ENCODE assay signal across 46 mouse cellular contexts in the genomic region with DNA sequence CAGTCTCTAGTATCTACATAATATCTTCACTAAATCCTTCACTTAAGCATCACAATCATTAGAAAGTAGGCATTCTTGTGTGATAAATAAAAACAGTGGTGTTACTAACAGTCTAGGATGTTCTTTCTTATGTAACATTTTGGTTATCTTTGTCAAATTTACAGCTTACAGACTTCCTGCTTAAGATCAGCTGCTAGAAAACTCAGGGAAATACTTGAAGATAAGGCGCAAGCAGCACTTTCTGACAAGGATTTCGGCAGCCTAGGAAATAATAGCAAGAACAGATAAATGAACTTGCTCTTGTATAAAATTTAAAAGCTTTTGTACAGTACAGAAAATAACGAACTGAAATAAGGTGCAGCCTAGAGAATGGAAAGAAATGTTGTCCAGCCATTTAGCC. TPM values are rescaled to one million over a fixed set of nuclear protein-coding genes. Genes with fewer than 3 reads are reported as not detected.
"Had no signal": no experiment of that assay in that cellular context is flagged by ENCODE, and none has a peak within 500 bp of the region (broad histone marks: within the 10 kb centered on the region; RNA-seq: fewer than 3 reads in every experiment).

No protein-coding gene starts in this region.

- H3K27ac ChIP-seq: heart, embryonic 13.5 days; heart, embryonic 15.5 days; hindbrain, embryonic 10.5 days; hindbrain, embryonic 12.5 days; hindbrain, embryonic 13.5 days; hindbrain, embryonic 14.5 days; hindbrain, embryonic 15.5 days; hindbrain, postnatal 0 days; intestine, embryonic 15.5 days; kidney, embryonic 15.5 days; kidney, postnatal 0 days; layer of hippocampus, adult 2 months; left cerebral cortex, adult 2 months had no signal

- H3K9me3 ChIP-seq: heart, embryonic 12.5 days; heart, embryonic 13.5 days; heart, embryonic 15.5 days; hindbrain, embryonic 10.5 days; hindbrain, embryonic 12.5 days; hindbrain, embryonic 13.5 days; hindbrain, embryonic 15.5 days; intestine, embryonic 15.5 days; kidney, embryonic 15.5 days had no signal

- H3K36me3 ChIP-seq: heart, embryonic 12.5 days; heart, embryonic 13.5 days; heart, embryonic 15.5 days; hindbrain, embryonic 10.5 days; hindbrain, embryonic 12.5 days; hindbrain, embryonic 13.5 days; hindbrain, embryonic 15.5 days; intestine, embryonic 15.5 days; kidney, embryonic 15.5 days had no signal

- DNase-seq: heart, postnatal 10 days; heart, postnatal 14 days; heart, postnatal 36 days; heart, postnatal 4 days; kidney, adult 11 months; kidney, adult 18-20 months; kidney, adult 2 months; kidney, adult 8-10 months; kidney, adult 9 months; kidney, postnatal 10 days; kidney, postnatal 14 days; kidney, postnatal 25 days; kidney, postnatal 36 days; kidney, postnatal 4 days; layer of hippocampus, adult 9-11 months; layer of hippocampus, postnatal 36 days had no signal

- H3K4me1 ChIP-seq: heart, embryonic 15.5 days; hindbrain, embryonic 10.5 days; hindbrain, embryonic 12.5 days; hindbrain, embryonic 13.5 days; hindbrain, embryonic 15.5 days; intestine, embryonic 15.5 days; kidney, embryonic 15.5 days had no signal

- ATAC-seq: hindbrain, embryonic 16.5 days; hindbrain, postnatal 0 days; inflammation-experienced regulatory T-cells, adult 6 months; intestine, embryonic 15.5 days; intestine, embryonic 16.5 days; intestine, postnatal 0 days had no signal

- H3K9ac ChIP-seq: heart, embryonic 12.5 days; heart, embryonic 13.5 days; heart, embryonic 15.5 days; hindbrain, embryonic 12.5 days; hindbrain, embryonic 13.5 days; hindbrain, embryonic 14.5 days; hindbrain, embryonic 15.5 days; intestine, embryonic 15.5 days; kidney, embryonic 15.5 days had no signal

- H3K4me3 ChIP-seq: heart, embryonic 12.5 days; heart, embryonic 13.5 days; heart, embryonic 15.5 days; hindbrain, embryonic 10.5 days; hindbrain, embryonic 12.5 days; hindbrain, embryonic 13.5 days; hindbrain, embryonic 15.5 days; intestine, embryonic 15.5 days; kidney, embryonic 15.5 days; layer of hippocampus, adult 2 months; left cerebral cortex, adult 2 months had no signal

- H3K27me3 ChIP-seq: intestine, embryonic 15.5 days had no signal

RNA-seq across cellular contexts. Expression of a gene that starts 25.9 kb away (rescaled TPM):
- total RNA-seq: heart, postnatal 10 days; heart, postnatal 14 days; heart, postnatal 25 days; heart, postnatal 36 days; heart, postnatal 4 days; hematopoietic stem cell, adult 5-6 weeks; layer of hippocampus, adult 18-20 months; layer of hippocampus, adult 2 months; layer of hippocampus, adult 8-10 months; layer of hippocampus, postnatal 14 days; layer of hippocampus, postnatal 25 days; layer of hippocampus, postnatal 36 days; left cerebral cortex, adult 18-20 months; left cerebral cortex, adult 2 months; left cerebral cortex, adult 8-10 months had no signal
- polyA plus RNA-seq: heart, embryonic 12.5 days; heart, embryonic 14.5 days; heart, embryonic 16.5 days; heart, postnatal 0 days; hindbrain, embryonic 10.5 days; hindbrain, embryonic 11.5 days; hindbrain, embryonic 12.5 days; hindbrain, embryonic 13.5 days; hindbrain, embryonic 14.5 days; hindbrain, embryonic 15.5 days; hindbrain, embryonic 16.5 days; hindbrain, postnatal 0 days; inflammation-experienced regulatory T-cells, adult 6 months had no signal
